Mouse (Mus musculus) adrenal gland, postnatal 25 days (tissue): Measurements from ENCODE around the gene AA986860. TPM values are rescaled to one million over a fixed set of nuclear protein-coding genes. Genes with fewer than 3 reads are reported as not detected.
A peak's percentile ranks its signal among the peaks of the same experiment; 100 is the strongest.

Source experiments
- DNase-seq: peaks from one replicate; pipeline ENCODE4 v3.0.0; 2021; ENCODE audit warnings: mixed read lengths
- total RNA-seq: library from RNA; stranded (reverse); gene quantifications from 2 replicates; pipeline ENCODE4 v1.2.3, GENCODE M21; 2021

The AA986860 gene
- total RNA-seq, 1 experiment from 2014 or later, result 3.4 TPM

DNA sequence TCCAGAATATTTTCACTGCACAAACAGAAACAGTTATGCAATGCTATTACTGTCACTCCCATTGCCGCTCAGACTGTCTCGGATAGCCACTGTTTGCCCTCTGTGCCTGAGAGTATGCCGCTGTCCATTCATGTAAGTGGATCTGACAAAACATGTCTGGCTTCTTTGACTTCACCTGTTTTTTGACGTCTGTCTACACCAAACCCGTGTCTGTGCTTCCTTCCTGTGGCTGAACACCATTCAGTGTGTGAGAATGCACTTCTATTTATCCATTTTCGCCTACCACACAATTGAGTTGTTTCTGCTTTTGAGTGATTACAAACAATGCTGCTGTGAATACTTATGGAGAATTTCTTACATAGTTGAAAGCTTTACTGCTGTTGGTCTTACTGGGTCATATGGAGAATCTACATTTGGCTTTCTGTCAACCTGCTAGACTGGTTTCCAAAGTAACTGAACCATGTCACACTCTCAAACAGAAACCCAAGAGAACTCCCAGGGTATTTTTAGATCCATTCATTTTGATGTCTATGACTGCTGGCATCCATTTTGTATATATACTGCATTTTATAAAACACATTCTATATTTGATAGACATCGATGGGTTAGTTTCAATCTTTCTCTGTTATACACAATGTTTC, 44.0 kb downstream of the AA986860 start:
- DNase-seq, result no peak

DNA sequence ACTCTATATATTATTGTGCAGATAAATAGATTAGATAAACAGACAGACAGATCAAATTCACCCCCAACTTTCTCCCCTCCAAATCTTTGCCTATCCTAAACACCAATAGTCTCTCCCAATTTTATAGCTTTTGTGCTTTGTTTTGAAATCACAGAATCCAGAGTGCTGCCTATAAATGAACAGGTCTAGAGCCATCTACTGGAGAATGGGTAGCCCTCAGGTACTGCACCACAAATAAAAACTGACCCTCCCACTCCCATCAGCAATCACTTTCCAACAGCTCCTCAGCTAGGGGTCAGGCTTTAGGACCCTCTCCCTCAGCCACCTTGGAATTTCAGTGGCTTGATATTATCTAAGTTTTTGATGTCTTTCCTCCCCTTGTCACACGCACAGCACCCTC, 44.9 kb downstream of the AA986860 start:
- DNase-seq, result no peak

DNA sequence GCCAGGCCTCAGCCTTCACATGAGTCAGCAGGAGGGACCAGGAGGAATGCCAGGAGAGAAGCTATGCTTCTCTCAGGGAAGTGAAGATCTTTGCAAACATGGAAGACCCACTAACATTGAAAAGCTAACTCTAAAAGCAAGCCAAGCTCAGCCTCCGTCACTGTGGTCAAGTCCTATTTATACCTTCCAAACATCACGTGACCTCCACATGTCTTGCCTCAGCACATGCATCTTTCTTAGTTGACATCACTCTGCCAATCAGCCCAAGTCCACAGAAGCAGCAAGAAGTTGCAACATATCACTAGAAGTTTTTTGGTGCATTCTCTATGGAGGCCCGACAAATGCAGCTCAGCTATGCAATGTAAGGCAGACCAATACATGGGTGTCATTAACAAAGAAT, 48.1 kb downstream of the AA986860 start:
- DNase-seq, result no peak

DNA sequence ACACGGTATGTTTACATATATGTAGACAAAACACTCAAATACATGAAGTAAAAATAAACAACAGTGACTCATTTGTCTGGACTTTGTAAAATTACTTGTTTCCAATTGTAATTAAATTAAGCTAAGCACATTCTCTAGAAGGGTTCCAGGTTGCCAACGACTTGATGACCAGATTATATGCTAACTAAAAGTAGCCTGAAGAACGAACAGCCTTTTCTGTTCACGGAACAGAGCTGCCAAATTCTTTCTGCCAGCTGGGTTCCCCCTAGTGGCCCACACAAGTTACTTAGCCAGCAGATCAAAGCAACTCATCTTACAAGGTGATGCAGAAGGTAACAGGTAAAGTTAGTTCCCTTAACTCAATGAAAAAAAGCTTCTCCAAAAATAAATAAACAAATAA, 52.3 kb downstream of the AA986860 start:
- peak; percentile 14 for DNase-seq

DNA sequence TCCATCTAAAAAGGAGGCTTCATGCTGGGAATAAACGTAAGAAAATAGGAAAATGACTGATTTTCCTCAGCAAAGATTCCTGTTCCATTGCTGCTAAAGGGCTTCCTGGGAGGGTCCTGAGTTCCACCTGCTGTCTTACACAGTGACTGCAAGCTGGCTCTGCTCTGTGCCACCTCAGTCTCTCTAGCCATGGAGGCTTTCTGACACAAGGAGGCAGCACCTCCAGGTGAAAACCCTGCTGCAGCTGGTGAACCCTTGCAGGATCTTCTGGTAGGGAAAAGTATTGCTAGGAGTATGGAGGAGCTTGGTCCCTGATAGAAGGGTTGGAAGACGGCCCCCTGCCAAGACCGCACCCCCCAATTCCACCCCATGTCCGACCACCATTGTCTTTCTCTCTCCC, 55.2 kb downstream of the AA986860 start:
- DNase-seq, result no peak

DNA sequence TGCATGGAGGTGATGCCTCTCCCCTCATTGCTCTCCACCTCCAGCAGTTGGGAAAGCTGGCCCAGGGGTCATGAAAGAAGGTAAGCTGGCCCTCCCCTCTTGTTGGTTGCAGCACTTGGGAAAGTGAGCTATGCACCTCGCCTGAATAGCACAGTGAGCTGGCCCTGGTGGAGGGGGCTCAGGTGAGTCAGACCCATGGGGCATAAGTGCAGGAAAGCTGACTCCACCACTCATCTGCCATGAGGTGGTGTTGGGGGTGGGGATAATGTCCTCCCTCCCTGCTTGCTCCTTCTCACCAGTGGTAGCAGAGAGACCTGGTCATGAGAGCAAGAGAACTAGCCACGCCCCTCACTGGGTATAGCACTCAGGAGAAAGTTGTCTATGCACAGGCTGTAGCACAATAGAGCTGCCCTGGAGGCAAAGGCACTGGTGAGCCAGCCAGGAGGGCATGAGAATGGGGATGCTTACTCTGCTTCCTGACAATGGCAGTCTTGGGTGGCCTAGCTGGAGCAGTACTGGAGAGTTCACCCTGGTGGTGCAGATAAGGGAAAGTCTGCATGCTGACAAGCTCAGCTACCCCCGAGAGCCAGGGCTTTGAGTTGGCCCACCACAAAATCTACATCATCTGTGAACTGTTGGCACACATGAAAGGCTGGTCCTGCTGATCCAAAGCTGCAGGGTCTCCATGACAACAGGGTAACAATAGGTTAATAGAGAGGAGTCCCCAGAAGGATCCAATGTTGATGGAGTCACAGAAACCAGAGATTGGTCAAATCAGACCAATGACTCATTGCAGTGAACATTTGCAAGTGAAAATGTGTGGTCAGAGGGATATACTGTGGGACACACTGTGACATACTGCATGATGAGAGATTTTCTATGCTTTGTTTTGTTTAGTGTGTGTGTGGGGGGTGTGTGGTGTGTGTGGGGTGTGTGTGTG, 58.0 kb downstream of the AA986860 start:
- no peak for DNase-seq

Other genes with a start within 250 kb of the AA986860 start
- gene Zp3r, start 102.4 kb upstream of the AA986860 start, total RNA-seq, result not detected in 2 replicates
- 3.8 TPM in 1 of 2 replicates, not detected in the other for gene C4bp, start 70.3 kb upstream of the AA986860 start, total RNA-seq
- 0.21 TPM in 1 of 2 replicates, not detected in the other for gene Gm29427, start 16.2 kb upstream of the AA986860 start, total RNA-seq
- gene Yod1, start 14.6 kb upstream of the AA986860 start, total RNA-seq, result 8.7 and 9.9 TPM in 2 replicates
- gene Pfkfb2, start 2.7 kb upstream of the AA986860 start, total RNA-seq, result 29.3 and 34.7 TPM in 2 replicates
- gene Fcamr, start 68.9 kb downstream of the AA986860 start, total RNA-seq, result not detected in 2 replicates
- 2.6 TPM in 1 of 2 replicates, not detected in the other for gene Pigr, start 94.7 kb downstream of the AA986860 start, total RNA-seq
- gene Fcmr, start 133.7 kb downstream of the AA986860 start, total RNA-seq, result 0.76 and 1.1 TPM in 2 replicates
- not detected in 2 replicates for gene Il24, start 155.5 kb downstream of the AA986860 start, total RNA-seq
- not detected in 2 replicates for gene Il20, start 179.5 kb downstream of the AA986860 start, total RNA-seq
- gene Il19, start 208.1 kb downstream of the AA986860 start, total RNA-seq, result not detected in 2 replicates